In genomic region chr16:34208748-34209147, GRCm38 (mm10) we compare ENCODE assay signal across 15 mouse cellular contexts.
A peak's percentile ranks its signal among the peaks of the same experiment; 100 is the strongest.
DNase-seq lines count a peak whose midpoint lies in the region; ATAC-seq and TF ChIP-seq lines count a peak whose summit lies in the region.
"Had no signal": no experiment of that assay in that cellular context is flagged by ENCODE, and none has a peak within 500 bp of the region (broad histone marks: within the 10 kb centered on the region; RNA-seq: fewer than 3 reads in every experiment).

No protein-coding gene starts in this region.

- peaks cover 15% of the 10 kb centered on the region for H3K36me3 ChIP-seq in heart, embryonic 10.5 days
- H3K36me3 ChIP-seq in lung, postnatal 0 days (ENCODE audit: insufficient read depth, low read length), result no peaks in the 10 kb centered on the region
- no peaks in the 10 kb centered on the region for H3K36me3 ChIP-seq in stomach, embryonic 15.5 days

- H3K9ac ChIP-seq in lung, postnatal 0 days (replicated peaks; ENCODE audit: low read depth), result no peak overlapping the region
- no peak overlapping the region for H3K9ac ChIP-seq in stomach, embryonic 15.5 days
- H3K9ac ChIP-seq: embryonic facial prominence, embryonic 15.5 days; kidney, embryonic 15.5 days; neural tube, embryonic 13.5 days had no signal

- no peak overlapping the region for H3K4me3 ChIP-seq in heart, embryonic 10.5 days
- H3K4me3 ChIP-seq in lung, postnatal 0 days (ENCODE audit: low read depth, low read length), result no peak overlapping the region
- no peak overlapping the region for H3K4me3 ChIP-seq in stomach, embryonic 15.5 days (replicated peaks)
- H3K4me3 ChIP-seq: embryonic facial prominence, embryonic 15.5 days; kidney, embryonic 15.5 days; neural tube, embryonic 13.5 days had no signal

- intact Hi-C loops in heart, postnatal 10 days (cut with DNase I), result no loop called here
- intact Hi-C loops in gastrocnemius, postnatal 36 days (cut with DNase I), result no loop called here

- DNase-seq in heart, embryonic 10.5 days (ENCODE audit: low spot score), result no peak
- no peak for DNase-seq in heart, adult 9 months (ENCODE audit: low spot score in 2 of 2)
- no peak for DNase-seq in lung, postnatal 0 days (ENCODE audit: low spot score)
- no peak for DNase-seq in lung, postnatal 25 days (ENCODE audit: low spot score)
- peak; percentile 9 to 27 for DNase-seq in heart, postnatal 10 days
- no peak for DNase-seq in gastrocnemius, postnatal 36 days
- DNase-seq in cerebellum, adult 18-20 months, result no peak
- DNase-seq: adrenal gland, adult 8-10 months; cerebellum, adult 8-10 months; lung, adult 18-20 months had no signal

- TF ChIP-seq CTCF in lung, postnatal 0 days (IDR thresholded peaks at IDR 0.05), result no peak

- no peaks in the 10 kb centered on the region for H3K9me3 ChIP-seq in heart, embryonic 10.5 days
- H3K9me3 ChIP-seq in lung, postnatal 0 days (ENCODE audit: low read length), result no peaks in the 10 kb centered on the region
- no peaks in the 10 kb centered on the region for H3K9me3 ChIP-seq in stomach, embryonic 15.5 days
- H3K9me3 ChIP-seq: embryonic facial prominence, embryonic 15.5 days; kidney, embryonic 15.5 days; neural tube, embryonic 13.5 days had no signal

- H3K4me1 ChIP-seq in heart, embryonic 10.5 days, result peaks cover 40% of the 10 kb centered on the region
- no peaks in the 10 kb centered on the region for H3K4me1 ChIP-seq in lung, postnatal 0 days (ENCODE audit: insufficient read depth, low read depth, low read length)
- no peaks in the 10 kb centered on the region for H3K4me1 ChIP-seq in stomach, embryonic 15.5 days
- H3K4me1 ChIP-seq: embryonic facial prominence, embryonic 15.5 days; neural tube, embryonic 13.5 days had no signal

- no peak for TF ChIP-seq EP300 in lung, postnatal 0 days (IDR thresholded peaks at IDR 0.05)

- H3K27me3 ChIP-seq in heart, embryonic 10.5 days (ENCODE audit: insufficient read depth, poor library complexity, severe bottlenecking), result no peaks in the 10 kb centered on the region
- no peaks in the 10 kb centered on the region for H3K27me3 ChIP-seq in lung, postnatal 0 days (replicated peaks; ENCODE audit: insufficient read depth, low read length)
- no peaks in the 10 kb centered on the region for H3K27me3 ChIP-seq in stomach, embryonic 15.5 days (replicated peaks)
- H3K27me3 ChIP-seq: embryonic facial prominence, embryonic 15.5 days; kidney, embryonic 15.5 days; neural tube, embryonic 13.5 days had no signal

- WGBS in heart, embryonic 10.5 days, result 58% methylated on average over 5 of the region's 5 CpGs
- 61% methylated on average over 5 of the region's 5 CpGs for WGBS in lung, postnatal 0 days
- 53% methylated on average over 5 of the region's 5 CpGs for WGBS in stomach, embryonic 15.5 days

- no peak overlapping the region for H3K4me2 ChIP-seq in lung, postnatal 0 days (replicated peaks; ENCODE audit: low read depth, low read length)
- no peak overlapping the region for H3K4me2 ChIP-seq in stomach, embryonic 15.5 days
- H3K4me2 ChIP-seq: embryonic facial prominence, embryonic 15.5 days; kidney, embryonic 15.5 days; neural tube, embryonic 13.5 days had no signal

- ATAC-seq in lung, postnatal 0 days, result peak; percentile 16; the same call in 1 of the 2 replicates
- peak; percentile 56; the same call in 1 of the 2 replicates for ATAC-seq in stomach, embryonic 15.5 days (ENCODE audit: insufficient read depth, low FRiP score, low read depth)
- ATAC-seq: hindbrain, postnatal 0 days had no signal

- 0 out of 2 replicates have a peak overlapping the region, but pooled peaks have one; percentile 9 for H3K27ac ChIP-seq in heart, embryonic 10.5 days
- no peak overlapping the region for H3K27ac ChIP-seq in lung, postnatal 0 days (ENCODE audit: low read length)
- H3K27ac ChIP-seq in stomach, embryonic 15.5 days, result no peak overlapping the region
- H3K27ac ChIP-seq: embryonic facial prominence, embryonic 15.5 days; hindbrain, postnatal 0 days; kidney, embryonic 15.5 days; neural tube, embryonic 13.5 days had no signal

Comparison
In these comparisons a context has a peak if more than half of its experiments do, and no peak if none do; other contexts are left out.
1. DNase-seq: peak in heart, postnatal 10 days (2 of 2); none in heart, embryonic 10.5 days (single experiment), heart, adult 9 months (0 of 2), lung, postnatal 0 days (single experiment), lung, postnatal 25 days (single experiment), gastrocnemius, postnatal 36 days (0 of 2) and cerebellum, adult 18-20 months (0 of 2).